Mouse (Mus musculus): ENCODE measurements at regions not wholly inside any gene's neighbourhood (a gene's known extent, or its start where the extent isn't known, plus 50 kb on each side); places are given as distances from the start of the nearest gene placed in this dataset.

DNA sequence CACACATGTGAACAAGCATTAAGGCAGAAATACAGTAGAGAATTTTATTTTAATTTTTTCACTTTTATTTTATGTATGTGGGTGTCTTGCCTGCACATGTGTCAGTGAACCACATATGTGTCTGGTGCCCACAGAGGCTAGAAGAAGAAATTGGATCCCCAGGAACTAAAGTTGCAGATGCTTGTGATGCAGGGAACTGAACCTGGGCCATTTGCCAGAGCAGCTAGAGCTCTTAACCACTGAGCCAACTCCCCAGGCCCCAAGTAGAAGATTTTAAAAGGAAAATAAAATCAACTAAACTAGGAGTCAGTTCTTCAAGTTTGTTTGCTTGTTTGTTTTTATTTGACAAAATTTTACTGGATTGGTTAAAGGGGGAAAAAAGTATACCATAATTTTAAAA is 185.5 kb upstream of the Kdm8 start:
- DNase-seq (ENCODE audit: low spot score in 2 of 2), result no peak

DNA sequence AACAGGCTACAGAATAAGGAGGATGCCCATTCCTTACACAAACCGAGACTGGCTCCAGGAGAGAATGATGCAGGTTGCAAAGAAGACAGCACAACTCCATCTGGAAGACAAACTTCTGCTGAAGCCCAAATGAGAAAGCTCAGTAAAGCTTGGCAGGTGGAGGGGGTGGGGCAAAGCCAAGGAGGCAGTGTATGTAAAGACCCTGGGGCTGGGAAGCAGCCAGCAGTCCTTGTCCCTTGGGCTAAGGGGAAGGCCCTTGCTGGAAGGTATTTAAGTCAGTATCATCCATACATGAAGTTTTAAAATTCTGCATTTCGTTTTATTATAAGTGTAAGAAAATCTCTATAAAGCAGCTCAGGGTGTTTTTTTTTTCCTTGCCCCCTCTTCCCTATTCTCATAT is 182.3 kb upstream of the Kdm8 start:
- no peak for DNase-seq (ENCODE audit: low spot score in 2 of 2)

DNA sequence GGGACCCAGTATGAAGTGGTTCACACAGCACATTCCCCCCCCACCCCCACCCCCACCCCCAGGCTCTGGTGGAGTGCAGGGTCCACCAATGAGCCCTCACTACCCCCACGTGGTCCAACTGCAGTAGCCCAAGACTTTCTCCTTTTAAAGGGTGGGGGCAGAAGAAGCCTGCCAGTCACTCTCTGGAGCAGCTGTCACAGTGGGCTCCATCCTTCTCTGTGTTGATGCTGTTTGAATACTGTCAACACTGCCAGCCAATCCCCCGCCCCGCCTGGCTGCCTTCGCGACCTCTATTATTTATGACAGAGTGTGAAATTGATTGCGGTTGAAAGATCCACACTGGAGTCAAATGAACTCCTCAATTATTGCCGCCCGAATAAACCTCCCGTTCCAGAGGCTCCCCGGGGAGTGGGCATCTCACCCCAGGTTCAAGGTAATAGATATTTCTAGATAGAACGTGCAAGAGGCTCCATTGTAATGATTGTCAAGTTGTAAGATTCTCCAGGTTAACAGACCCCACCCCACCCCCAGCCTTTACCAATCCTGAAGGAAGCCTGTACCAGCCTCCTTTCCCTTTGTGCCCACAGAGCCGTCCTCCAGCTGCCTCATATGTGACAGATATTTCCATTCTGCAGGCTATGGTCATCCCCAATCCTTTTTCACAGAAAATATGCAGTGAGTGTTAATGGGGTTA is 181.7 kb upstream of the Kdm8 start:
- DNase-seq (ENCODE audit: low spot score in 2 of 2), result no peak

DNA sequence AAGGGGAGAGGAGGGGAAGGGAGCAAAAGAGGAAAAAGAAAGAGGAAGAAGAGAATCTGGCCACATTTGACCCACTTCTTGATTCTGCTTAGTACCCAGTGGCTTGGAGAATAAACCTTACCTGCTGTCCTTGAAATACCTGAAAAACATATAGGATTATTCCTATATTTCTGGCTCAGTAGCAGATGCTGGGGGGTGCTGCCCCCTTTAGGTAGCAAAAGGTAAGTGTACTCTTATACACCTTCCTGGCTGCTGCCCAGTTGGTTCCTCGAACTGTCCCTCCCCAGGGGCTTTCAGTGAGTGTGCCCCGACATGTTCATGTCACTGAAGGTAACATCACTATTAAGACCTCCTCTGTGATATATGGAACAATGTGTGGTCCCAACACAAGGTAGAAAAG is 180.7 kb upstream of the Kdm8 start:
- DNase-seq (ENCODE audit: low spot score in 2 of 2), result no peak

DNA sequence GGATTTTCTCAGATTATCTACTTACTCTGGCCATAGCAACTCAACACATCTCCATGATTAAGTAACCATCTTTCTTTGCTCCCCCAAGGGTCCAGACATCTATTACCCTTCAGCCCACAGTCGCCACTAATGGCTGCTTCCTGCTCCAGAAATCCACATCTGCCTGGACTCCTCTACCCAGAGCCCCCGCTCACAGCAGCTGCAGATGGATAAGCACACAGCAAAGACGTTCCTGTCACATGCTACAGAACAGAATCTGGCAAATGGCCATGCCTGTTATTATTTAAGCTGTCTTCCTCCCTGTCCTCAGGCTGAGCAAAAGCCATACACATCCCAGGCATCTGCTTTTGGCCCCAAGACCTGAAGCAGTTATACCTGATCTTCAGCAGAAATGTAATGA is 173.8 kb upstream of the Kdm8 start:
- DNase-seq (ENCODE audit: low spot score in 2 of 2), result no peak

DNA sequence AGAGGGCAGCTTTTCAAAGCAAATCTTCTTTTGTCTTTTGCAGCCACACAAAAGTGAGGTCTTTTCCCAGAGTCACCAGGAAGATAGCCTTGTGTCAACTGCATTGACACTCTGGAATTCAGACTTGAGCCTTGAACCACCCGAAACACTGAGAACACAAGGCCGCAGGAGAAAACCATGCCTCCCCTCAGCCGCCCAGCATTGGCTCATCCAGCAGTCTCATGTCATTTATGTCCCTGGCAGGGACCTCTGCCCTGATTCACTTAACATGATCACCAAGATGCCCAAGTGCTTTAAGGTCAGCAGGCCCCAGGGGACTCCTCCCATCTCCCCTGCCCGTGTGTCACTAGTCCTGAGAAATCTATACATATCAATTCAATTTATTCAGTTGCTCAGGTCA is 173.1 kb upstream of the Kdm8 start:
- DNase-seq (ENCODE audit: low spot score in 2 of 2), result no peak

DNA sequence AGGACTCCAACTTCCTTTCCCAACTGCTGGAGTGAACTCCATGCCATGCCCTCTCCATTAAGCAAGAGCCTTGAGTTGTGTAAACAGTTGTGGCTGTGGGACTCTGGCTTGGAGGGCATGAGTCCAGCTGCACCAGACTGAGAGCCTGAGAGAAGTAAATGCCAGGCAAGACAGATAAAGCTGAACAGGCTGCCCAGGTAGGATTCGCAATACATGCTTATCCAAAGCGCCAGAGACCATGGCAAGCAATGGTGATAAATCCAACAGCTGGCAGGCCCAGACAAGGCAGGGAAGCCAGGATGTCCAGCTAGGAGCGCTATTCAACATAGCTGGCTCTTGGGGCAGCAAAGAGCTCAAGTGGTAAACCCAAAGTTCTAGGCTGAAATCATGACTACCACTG is 163.1 kb upstream of the Kdm8 start:
- no peak for DNase-seq (ENCODE audit: low spot score in 2 of 2)

DNA sequence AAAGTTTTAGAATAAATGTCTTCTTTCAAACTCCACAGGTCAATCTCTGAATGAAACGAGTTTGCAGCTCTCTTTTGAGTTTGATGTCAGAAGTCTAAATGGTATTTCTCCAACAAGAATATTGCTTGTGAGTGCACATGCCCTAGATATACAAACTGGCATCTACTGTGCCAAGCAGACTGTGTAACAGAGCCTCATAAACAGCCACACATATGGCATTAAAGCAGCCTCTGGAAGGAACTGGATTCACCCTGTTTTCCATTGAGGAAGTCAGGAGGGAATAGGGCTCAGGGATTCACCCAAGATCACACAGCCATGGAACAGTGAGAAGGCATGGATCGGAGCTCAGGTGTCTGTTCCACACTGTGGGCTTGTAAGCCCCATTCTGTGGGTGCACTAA is 149.2 kb upstream of the Kdm8 start:
- no peak for DNase-seq (ENCODE audit: low spot score in 2 of 2)

DNA sequence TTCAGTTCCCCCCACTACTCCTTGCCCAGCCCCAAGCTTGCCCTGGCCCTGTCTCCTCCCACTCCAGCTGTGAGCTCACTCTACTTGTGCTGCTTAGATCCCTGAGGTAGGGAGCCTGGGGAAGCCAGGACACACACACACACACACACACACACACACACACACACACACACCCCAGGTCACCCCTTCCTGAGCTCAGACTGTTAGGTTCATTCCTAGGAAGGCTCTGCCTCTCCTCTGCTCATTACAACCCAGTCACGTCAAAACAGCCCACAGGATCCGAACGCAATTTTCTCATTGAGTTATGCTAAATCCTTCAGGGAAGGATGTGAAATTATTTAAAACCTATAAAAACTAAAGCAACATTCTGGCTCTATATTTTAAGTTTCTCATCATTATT is 136.0 kb upstream of the Kdm8 start:
- no peak for DNase-seq (ENCODE audit: low spot score in 2 of 2)

DNA sequence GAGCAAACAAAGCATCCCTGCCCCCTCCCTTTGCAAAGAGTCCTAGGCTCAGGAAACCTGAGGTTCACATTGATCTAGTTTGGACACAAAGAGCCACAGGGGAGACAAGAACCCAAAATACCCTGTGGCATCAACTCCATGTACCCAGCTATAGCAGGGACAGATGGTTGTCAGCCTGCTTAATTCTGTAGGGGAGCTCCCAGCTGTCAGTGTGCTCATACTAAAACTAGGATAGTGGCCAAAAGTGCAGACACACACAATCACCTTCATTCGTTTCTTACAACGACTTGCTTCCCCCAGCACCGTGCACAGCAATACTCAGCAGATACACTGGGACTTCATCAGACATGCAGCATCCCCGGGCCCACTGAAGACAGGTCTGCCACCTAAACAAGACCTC is 133.5 kb upstream of the Kdm8 start:
- no peak for DNase-seq (ENCODE audit: low spot score in 2 of 2)

DNA sequence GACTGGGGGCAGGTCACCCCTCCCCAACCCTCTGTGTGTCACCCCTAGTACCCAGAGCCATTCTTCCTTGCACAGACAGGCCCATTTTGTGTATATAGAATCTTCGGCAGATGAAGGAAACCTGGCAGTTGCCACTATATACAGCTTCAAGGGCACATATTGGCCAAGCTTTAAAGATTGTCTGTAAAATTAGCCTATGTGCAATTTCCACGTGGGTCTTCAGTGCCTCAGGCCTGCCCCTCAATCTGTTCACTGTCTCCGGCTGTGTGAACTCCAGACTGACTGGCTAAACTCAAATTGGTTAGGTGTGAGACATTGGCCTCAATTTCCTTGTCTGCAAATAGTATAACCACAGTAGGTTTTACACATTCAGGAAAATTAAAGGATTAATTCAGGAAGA is 130.9 kb upstream of the Kdm8 start:
- no peak for DNase-seq (ENCODE audit: low spot score in 2 of 2)

DNA sequence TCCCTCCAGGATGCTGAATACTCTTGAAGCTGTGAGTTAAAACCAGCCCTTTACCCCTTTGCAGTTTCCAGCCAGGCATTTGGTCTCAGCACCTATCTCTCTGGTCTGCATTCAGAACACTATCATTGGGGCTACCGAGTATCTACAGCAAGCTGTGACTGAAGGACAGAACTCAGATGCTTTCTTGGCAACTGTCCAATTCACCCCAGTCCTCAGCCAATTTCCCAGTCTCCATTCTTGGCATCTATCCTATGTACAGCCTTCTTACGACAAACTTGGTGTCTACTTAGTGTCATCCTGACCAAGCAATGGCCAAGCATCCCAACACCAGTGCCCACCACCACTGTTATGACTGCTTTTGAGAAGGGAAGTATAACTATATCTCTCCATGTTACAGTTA is 109.7 kb upstream of the Kdm8 start:
- DNase-seq (ENCODE audit: low spot score in 2 of 2), result no peak

DNA sequence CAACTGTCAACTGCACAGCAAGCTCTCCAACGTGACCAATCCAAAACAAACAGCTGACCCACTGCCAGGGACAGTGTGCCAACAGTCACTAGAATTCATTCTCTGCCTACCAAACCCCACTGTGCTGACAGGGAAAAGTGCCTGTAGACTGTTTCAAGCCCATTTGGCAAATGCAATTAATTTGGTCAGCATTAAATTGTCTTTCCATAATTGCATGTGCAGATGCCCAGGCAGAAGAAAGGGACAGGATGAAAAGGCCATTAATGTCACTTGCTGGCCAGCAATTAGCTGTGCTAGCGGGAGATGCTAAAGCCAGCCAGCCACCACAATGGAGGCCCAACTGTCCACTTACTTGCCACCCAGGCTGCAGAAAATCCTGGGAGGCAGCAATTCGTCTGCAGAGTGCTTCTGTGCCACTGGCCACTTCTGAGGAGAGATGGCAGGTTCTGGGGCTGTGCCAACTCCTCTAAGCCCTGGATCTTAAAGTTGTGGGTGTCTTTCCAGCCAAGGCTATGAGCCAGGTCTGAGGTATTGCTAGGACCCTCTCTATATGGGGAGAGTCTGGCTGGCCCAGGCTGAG is 108.8 kb upstream of the Kdm8 start:
- DNase-seq (ENCODE audit: low spot score in 2 of 2), result no peak

DNA sequence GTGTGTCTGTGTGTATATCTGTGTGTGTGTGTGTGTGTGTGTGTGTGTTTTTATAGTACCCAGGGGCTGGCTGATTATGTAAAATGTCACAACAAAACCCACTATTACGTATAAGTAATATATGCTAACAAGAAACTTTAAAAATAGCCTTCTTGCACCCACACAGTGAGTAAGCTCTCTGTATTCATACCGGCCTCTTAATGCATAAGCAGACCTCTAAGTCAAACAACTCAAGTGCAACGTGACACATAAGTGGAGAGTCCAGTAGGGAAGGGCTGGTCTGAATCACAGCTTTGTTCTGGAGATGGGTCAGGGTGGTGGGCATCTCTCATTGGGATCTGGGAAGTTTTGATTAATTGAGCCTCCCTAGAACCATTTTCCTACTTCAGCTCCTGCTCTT is 107.7 kb upstream of the Kdm8 start:
- DNase-seq (ENCODE audit: low spot score in 2 of 2), result no peak

DNA sequence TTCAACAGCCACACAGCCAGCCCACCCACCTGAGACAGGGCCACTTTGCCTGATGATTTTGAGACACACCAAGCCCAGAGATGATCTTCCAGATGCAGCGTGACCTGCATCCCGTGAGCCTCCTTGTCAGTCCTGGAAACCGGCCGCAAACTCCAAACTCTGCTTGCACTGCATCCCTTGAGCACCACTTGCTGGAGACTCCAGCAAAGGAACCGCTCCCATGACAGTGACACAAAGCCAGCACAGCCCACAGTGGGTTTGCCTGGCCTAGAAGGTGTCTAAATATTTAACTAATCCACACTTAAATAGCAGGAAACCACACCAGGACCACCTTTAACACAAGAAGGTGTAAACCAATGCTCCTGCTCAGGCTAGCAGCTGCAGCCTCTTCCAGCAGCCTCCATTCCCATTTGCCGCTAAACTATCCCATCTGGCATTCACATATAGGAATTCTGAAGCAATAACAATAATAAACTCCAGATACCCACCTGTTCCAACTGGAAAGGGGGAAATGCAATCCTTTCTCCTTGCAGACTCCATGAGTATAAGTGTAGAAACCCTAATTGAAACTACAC is 106.2 kb upstream of the Kdm8 start:
- no peak for DNase-seq (ENCODE audit: low spot score in 2 of 2)

DNA sequence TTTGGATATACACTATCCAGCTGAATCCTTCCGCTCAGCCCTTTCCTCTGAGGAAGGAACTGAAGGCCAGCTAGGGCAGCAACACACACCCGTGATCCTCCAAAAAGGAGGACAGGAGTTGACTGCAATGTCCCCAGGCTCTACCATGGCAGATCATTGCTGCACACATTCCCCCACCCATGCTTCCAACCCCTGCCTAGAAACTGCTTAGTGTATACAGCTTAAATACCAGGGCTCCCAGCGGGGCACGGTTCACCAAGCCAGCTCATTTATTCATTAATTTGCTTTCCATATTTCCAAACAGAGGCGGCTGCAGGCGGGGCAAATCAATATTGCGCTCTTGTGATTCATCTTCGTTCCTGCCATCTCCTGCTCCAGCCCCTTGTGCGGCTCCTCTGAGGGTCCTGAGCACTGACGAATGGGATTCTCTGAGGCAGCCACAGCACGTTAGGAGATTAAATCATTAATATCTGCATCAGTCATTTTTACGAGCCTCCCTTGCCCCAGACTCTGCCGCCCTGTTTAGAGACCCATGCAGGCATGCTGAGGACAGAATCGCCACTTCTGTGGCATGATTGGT is 104.1 kb upstream of the Kdm8 start:
- DNase-seq (ENCODE audit: low spot score in 2 of 2), result no peak

DNA sequence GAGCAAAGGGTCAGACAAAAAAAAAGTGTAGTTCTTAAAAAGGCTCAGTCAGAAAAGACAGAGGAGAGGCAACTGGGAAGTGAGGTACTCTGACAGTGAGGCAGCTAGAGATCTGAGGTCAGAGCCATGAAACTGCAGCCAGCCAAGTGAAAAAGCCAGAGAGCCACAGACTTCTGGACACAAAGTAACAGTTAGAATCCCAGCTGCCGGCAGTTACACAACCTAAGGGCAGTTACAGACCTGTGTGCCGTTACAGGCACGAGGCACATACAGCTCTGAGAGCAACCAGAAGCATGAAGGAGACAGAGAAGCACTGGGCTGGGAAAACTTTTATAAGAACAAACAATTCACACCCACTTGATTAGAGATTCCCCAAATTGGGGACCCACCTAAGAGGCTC is 94.9 kb upstream of the Kdm8 start:
- no peak for DNase-seq (ENCODE audit: low spot score in 2 of 2)

DNA sequence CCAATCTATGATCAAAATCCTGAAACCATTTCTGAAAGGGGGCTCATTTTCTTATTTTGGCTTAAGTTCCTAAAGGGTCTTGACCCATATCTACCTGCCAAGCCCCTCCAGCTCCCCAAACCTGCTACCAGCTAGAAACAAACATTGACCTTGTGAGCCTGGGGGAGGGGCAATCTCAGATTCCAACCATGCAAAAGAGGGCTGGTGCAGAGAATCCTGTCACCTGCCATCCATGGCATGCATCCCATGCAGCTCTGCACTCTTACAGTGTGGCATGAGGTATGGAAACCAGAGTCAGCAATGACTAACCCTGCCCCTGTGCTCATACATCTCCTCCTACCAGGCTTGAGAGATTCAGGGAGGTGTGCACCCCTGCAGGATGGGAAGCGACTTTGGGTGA is 90.3 kb upstream of the Kdm8 start:
- no peak for DNase-seq (ENCODE audit: low spot score in 2 of 2)

DNA sequence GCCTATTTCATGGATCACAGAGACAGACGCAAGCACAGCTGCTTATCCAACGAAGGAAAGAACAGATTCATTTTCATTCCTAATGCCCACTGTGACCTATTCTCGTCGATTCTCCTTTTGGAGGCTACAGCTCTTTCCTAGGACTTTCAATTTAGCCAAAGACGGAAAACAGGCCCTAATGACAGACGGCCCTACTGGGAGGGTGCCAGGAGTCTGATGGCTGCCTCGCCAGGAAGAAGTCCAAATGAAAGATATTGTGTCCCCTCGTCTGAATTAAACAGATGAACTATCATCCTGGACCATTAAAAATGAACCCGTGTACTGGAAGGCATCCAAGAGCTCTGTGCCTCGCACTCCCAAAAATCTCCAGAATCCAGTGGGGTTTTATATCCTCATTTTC is 89.5 kb upstream of the Kdm8 start:
- DNase-seq (ENCODE audit: low spot score in 2 of 2), result no peak

DNA sequence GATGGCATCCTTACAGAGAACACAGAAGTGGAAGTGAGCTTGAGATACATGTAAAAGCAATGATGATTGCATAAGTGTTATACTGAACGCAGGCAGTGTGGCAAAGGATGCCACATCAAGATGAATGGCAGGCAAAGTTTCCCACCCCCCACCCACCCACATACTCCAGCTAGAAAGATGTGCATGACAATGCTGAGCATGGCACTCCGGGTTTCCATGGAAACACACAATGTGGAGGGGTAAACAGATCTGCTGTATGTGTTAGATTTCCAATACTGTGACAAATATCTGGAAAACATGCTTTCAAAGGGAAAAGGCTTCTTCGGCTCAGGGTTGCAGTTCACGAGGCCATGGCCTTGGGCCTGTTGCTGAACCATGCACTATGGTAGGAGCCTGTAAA is 86.5 kb upstream of the Kdm8 start:
- DNase-seq (ENCODE audit: low spot score in 2 of 2), result no peak

DNA sequence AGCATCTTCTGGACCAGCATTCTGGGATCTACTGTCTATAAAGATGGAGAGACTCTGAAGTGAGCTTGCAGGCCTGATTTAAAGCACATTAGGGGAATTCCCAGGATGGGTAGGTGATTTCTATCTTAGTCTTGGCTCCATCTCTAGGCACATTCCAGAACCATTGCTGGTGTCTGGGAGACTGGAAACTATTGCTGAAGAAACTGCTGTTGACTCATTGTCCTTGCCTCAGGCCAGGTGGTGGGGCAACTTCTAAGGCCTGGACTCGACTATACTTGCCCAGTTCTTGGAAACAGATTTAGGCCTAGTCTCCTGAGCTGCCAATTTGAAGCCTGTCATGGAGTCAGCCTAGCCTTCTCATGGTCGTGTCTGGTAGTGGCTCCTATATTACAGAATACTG is 61.5 kb upstream of the Kdm8 start:
- no peak for DNase-seq (ENCODE audit: low spot score in 2 of 2)

DNA sequence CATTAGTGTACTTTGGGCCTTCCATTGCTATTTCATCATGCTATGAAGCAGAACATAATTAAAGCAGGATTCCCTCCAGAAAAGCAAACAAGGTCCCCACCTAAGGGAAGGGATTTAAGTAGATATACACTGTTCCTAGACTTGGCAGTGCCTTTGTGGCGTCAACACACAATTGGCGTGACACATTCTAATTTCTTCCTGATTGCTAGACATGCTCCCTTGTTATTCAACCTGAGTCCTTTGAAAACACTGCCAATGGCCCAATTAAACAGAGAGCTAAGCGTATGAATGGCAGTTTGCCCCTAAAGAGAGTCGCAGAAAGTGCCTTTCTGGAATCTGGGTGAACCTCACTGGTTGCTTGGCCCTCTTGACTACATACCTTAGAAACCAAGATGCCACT is 60.3 kb upstream of the Kdm8 start:
- no peak for DNase-seq (ENCODE audit: low spot score in 2 of 2)

DNA sequence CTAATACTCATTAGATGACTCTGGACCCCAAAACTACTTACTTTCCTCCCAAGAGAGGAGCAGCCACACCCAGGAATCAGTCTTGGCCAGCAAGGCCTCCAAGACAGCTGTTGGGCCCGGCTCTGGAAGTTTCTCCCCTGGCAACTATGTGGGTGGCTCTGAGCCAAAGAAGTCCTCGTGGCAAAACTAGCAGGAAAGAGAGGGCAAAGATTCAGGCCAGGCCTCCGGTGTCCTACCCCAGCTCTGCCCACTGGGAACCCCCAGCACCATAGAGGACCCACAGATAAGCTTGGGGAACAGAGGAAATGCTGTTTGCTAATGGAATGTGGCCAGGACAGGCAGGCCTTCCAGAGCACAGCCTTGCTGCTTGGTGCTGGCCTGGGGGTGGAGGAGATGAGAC is 51.9 kb upstream of the Kdm8 start:
- DNase-seq (ENCODE audit: low spot score in 2 of 2), result no peak
